Mouse (Mus musculus) testis, postnatal 10 days (tissue): ENCODE results near the gene Ttll10.

Source experiments
- DNase-seq: peaks from one replicate; pipeline ENCODE4 v3.0.0; 2021; ENCODE audit warnings: low spot score

Gene Ttll10

DNA sequence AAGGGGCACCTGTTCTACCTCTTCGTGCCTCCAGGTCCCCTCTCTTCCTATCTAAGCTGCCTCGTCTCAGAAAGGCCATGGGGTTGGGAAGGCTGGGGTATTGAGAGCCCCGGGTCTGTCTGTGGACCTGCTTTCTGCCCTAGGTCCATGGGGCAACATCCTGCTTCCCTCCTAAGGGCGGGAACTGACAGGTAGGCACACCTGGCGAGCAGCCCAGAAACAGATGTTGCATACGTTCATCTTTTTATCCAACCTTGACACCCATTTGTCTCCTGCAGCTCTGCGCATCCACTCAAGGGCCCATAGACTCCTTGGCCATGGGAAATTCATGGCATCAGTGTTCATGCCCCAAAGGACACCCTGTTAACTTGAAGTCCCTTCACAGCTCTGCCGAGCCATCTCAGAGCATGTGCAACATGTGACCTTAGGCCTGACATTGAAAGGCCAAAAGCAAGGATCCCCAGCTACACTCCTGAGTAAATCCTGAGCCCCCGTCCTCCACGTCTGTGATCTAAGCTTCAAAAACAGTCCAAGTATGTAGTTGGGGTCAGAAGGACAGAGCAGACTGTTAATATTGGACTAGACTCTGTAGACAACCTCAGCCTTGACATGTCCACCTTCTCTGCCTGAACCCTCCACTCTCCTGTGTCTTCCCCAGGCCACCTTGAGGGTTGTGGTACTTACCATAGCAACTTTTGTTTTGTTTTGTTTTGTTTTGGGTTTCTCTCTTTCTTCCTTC lies 6.1 kb upstream of the Ttll10 start:
- DNase-seq, result no peak

- DNase-seq, result no peak
Measured at GRCm38 (mm10) chr4:156064510-156064897, 5.3 kb upstream of the Ttll10 start.

DNA sequence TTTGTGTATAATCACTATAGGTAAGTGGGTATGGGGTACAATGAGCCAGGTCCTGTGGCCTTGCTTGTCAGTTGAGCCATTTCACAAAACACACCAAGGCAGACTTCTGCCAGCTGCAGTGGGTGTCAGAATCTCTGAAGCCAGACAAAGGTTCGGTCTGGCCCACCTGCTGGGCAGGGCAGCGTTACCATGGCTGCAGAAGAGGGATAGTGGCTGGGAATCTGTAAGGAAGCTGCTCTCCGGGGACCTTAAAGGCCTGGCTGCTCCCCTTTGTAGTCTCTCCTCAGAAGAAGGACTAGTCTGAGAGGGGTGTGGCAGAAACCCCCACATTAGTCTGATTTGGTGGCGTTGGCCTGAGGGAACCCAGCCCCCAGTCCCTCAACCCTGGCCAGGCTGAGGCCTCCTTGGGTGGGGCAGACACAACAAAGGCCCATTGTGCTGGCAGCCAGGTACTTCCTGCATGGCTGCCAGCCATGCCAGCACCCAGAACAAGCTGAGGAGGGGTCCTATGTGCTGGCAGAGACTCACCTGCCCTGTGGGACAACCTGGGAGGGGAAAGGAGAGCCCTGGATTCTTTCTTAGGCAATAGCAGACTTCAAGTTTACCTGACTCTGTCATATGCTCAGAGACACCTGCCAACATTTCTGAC lies 4.8 kb upstream of the Ttll10 start:
- no peak for DNase-seq

- no peak for DNase-seq
Measured at GRCm38 (mm10) chr4:156059713-156060112, 499 bp upstream of the Ttll10 start.

- DNase-seq, result no peak
Measured at GRCm38 (mm10) chr4:156058826-156059225, 388 bp downstream of the Ttll10 start.

GRCm38 (mm10) chr4:156057702-156058101 lies 1.5 kb downstream of the Ttll10 start:
- DNase-seq, result no peak

GRCm38 (mm10) chr4:156055173-156055572 lies 4.0 kb downstream of the Ttll10 start:
- no peak for DNase-seq

DNA sequence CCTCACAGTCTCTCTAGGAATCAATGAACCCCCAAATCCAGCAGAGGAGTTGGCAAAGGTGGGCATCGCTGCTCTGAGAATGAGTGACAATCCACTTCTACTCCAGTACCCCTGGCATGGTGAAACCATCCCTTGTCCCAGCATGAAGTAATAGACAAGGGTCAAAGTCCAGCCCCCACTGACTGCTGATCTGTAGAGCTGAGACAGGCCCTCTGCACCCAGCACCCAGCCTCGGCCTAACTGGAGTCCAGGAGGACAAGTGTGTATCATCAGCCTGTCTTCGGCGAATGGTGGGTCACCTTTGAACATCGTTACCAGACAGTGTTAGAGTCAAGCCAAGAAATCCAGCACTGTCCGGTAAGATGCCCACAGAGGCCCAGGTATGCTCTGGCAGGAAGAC lies 4.6 kb downstream of the Ttll10 start:
- DNase-seq, result no peak

- DNase-seq, result no peak
Measured at GRCm38 (mm10) chr4:156054130-156054529, 5.1 kb downstream of the Ttll10 start.

DNA sequence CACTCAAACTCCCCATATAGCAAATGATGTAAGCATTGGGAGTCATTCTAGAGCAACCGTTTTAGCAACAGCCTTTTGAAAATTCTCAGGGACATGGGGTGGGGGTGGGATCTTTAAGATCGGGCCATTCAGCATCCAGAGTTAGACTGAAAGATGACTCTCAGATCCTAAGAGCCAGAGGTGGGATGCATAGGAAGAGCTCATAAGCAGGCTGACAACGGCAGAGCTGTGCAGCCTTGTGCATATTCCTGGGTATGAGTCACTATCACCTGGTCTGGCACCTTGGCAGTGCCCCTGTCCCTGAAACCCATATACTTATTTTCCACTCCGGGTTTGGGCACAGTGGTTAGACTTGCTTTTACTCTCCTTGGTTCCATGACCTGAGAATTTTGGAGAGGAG lies 6.1 kb downstream of the Ttll10 start:
- DNase-seq, result no peak

DNA sequence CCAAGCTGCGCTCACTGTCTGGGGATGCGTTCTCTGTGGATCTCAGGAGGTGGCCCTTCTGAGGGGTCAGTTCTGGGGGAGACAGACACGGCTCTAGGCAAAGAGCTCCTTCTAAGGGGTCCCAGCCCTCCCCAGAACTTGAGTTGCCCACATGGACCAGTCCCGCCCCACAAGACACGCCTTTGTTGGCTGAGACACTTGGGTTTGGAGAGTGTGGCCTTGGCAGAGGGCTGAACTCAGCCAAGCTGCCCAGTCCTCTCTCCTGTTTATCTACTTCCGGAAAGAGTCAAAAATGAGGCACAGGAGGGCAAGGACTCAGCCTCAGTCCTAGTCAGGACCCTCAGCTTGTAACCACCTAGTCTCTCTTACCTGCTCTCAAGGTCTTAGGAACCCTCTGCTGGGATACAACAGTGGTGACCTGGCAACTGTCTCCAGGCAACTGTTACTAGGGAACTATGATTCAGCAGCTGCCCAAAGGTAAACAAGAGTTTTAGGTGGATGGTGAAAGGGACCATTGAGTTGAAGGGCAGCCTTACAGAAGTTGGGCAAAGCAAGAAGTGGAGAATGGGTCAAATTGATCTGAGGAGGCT lies 8.7 kb downstream of the Ttll10 start:
- no peak for DNase-seq

DNA sequence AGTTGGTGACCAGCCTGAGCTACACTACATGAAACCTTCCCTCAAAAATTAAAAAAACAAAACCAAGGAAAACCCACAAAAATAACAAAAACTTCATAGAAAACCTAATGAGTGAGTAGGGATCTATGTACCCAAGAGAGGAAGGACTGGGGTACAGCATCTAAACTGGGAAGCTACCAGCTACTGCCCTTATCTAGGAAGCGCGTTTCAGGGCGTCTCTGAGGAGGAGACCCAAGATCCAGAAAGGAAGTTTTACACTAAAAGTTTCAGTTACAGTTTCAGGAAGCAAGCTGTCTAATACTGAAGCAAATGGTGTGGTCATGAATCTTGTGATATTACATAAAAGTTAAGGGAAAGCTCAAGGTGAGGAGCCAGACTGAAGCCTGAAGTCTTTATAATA lies 9.4 kb downstream of the Ttll10 start:
- no peak for DNase-seq

GRCm38 (mm10) chr4:156044754-156045153 lies 14.5 kb downstream of the Ttll10 start:
- no peak for DNase-seq

- DNase-seq, result peak; percentile 52
Measured at GRCm38 (mm10) chr4:156034901-156035300, 24.3 kb downstream of the Ttll10 start.

- DNase-seq, result no peak
Measured at GRCm38 (mm10) chr4:156034301-156034700, 24.9 kb downstream of the Ttll10 start.

GRCm38 (mm10) chr4:156033476-156034119 lies 25.6 kb downstream of the Ttll10 start:
- peak; percentile 49 for DNase-seq

GRCm38 (mm10) chr4:156032856-156033255 lies 26.4 kb downstream of the Ttll10 start:
- DNase-seq, result peak; percentile 42

- DNase-seq, result peak; percentile 83
Measured at GRCm38 (mm10) chr4:156031593-156032391, 27.4 kb downstream of the Ttll10 start.

DNA sequence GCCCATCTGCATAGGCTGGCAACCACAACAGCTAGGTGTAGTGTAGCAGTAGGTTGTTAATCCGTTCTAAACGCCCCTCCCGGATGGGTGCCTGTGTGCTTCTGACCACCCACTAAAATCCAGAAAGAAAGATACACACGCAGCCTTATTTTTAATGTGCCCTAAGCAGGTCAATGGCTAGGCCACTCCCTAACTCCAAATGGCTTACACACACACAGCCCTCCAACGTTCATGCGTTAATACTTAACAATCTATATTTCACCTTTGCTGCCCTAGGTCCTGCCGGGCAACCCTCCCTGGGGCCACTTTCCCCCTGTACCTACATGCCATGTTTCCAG lies 28.0 kb downstream of the Ttll10 start:
- DNase-seq, result no peak

- peak; percentile 40 for DNase-seq
Measured at GRCm38 (mm10) chr4:156030651-156031118, 28.5 kb downstream of the Ttll10 start.

DNA sequence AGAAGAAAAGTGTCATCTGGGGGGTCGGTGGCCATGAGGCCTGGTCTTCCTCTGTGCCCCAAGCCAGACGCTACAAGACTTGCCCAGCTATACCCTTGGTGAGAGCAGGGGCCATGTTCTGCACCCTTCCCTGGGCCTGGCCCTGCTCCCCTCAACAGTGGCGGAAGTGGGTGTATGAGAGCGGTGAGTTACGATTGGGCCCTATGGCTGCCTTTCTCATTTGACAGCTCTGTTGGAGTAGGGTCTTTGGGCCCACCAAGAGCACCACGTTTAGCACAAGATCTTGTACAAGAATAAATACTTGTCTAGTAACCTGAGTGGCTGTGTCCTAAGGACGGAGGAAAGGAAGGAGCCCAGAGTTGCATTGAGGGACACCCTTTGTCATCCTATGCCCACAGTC lies 30.6 kb downstream of the Ttll10 start:
- no peak for DNase-seq

GRCm38 (mm10) chr4:156026013-156026412 lies 33.2 kb downstream of the Ttll10 start, which contains the start of gene Tnfrsf18:
Gene Tnfrsf18, plus strand, starts transcription at chr4:156026164.
- peak; percentile 56 for DNase-seq
